Mouse (Mus musculus) liver, postnatal 0 days (tissue): Measurements from ENCODE around the gene Olfr309. TPM values are rescaled to one million over a fixed set of nuclear protein-coding genes. Genes with fewer than 3 reads are reported as not detected.
"Not testable (repeated sequence)": the region's sequence is repeated elsewhere in the genome, so short reads cannot be mapped to it uniquely, and the experiment has no call there.

Experiments
- ATAC-seq: fragments of 200-750 bp; cut with Nextera tagmentation; 2 replicates; pipeline ENCODE4 v1.8.0; 2017; ENCODE audit warnings: mild to moderate bottlenecking, moderate library complexity
- DNase-seq: peaks from one replicate; pipeline ENCODE4 v3.0.0-alpha.2; 2016
- H3K27ac ChIP-seq: fragments of 300-500 bp; sonication (generic); 2 replicates; pipeline ENCODE4 v1.5.1; 2014; ENCODE audit warnings: antibody characterized with exemption, moderate library complexity, mild to moderate bottlenecking, low read depth
- H3K27me3 ChIP-seq: fragments of 300-500 bp; sonication (generic); 2 replicates; pipeline ENCODE4 v1.6.1; 2014; ENCODE audit warnings: low read length, control low read depth, mixed read lengths; ENCODE audit not compliant: insufficient read depth
- H3K36me3 ChIP-seq: fragments of 300-500 bp; sonication (generic); replicated peaks from 2 replicates; pipeline ENCODE4 v1.6.1; 2014; ENCODE audit warnings: mild to moderate bottlenecking, control low read depth, low read length, moderate library complexity, mixed read lengths; ENCODE audit not compliant: insufficient read depth
- H3K4me1 ChIP-seq: fragments of 300-500 bp; sonication (generic); 2 replicates; pipeline ENCODE4 v1.6.1; 2014; ENCODE audit warnings: antibody characterized with exemption, mild to moderate bottlenecking, control low read depth; ENCODE audit not compliant: insufficient read depth
- H3K4me2 ChIP-seq: fragments of 300-500 bp; sonication (generic); 2 replicates; pipeline ENCODE4 v1.6.1; 2014; ENCODE audit warnings: low read depth, mild to moderate bottlenecking, low read length, moderate library complexity, mixed read lengths
- H3K4me3 ChIP-seq: fragments of 300-500 bp; sonication (generic); 2 replicates; pipeline ENCODE4 v1.5.1; 2014; ENCODE audit warnings: low read depth, low read length
- H3K9ac ChIP-seq: fragments of 300-500 bp; sonication (generic); replicated peaks from 2 replicates; pipeline ENCODE4 v1.6.1; 2014; ENCODE audit warnings: mild to moderate bottlenecking, moderate library complexity
- H3K9me3 ChIP-seq: fragments of 300-500 bp; sonication (generic); 2 replicates; pipeline ENCODE4 v1.6.1; 2016; ENCODE audit warnings: mild to moderate bottlenecking, control low read depth, low read length, mixed read lengths
- CTCF ChIP-seq: sonication (generic); IDR thresholded peaks from 2 replicates; pipeline ENCODE4 v1.5.1; 2016; ENCODE audit warnings: antibody characterized with exemption, low read depth
- EP300 ChIP-seq: IDR thresholded peaks from 2 replicates; pipeline ENCODE4 v1.6.1; 2016; ENCODE audit warnings: antibody characterized with exemption, low read depth, mild to moderate bottlenecking
- WGBS: fragments of 180-500 bp; shearing (Covaris S2); extraction: QIAGEN DNeasy Blood & Tissue Kit; methylation state at CpG from one replicate; pipeline ENCODE4 v1.1.7; 2014; ENCODE audit not compliant: insufficient replicate concordance; 5-methylcytosine and 5-hydroxymethylcytosine counted together
- polyA plus RNA-seq: library from polyadenylated mRNA; unstranded; fragments of >200 nt; fragmentation: Nextera tagmentation; extraction: Ambion mirVana; gene quantifications from 2 replicates; pipeline ENCODE4 v1.2.1, GENCODE M21; 2015

Olfr309 gene
- not detected in 2 replicates for polyA plus RNA-seq

DNA sequence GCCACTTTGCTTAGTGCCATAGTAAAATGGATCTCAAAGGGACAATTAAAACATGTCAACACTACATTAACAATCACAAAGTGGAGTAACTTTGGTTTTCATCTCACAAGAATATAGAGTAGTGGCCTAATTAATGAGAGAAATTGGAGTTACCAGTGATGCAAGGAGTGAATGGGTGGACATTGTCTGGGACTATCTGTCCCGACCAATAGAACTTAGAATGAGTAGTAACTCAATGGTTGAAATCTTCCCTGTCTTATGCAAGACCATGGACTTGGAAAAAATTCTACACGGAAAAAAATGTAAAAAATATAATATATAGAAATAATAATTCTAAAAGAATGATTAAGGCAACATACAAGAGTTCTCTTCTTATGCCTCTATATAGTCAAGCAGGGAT lies at the start of gene Olfr309:
Gene Olfr309, minus strand, starts transcription at position 101 of the 400 bp plus-strand sequence.
- Histone ChIP-seq H3K27ac (no peak within 1 kb of the TSS), H3K4me3 (no peak within 1 kb of the TSS), H3K4me2 (no peak within 1 kb of the TSS), H3K9me3 (no peaks in the 10 kb centered on the region), H3K27me3 (no peaks in the 10 kb centered on the region), H3K4me1 (no peaks in the 10 kb centered on the region), H3K9ac (no peak within 1 kb of the TSS), H3K36me3 (no peaks in the 10 kb centered on the region)
- no peak for DNase-seq
- no peak for ATAC-seq
- 52% methylated on average over 2 of the region's 2 CpGs for WGBS
- no peak for TF ChIP-seq CTCF
- TF ChIP-seq EP300 = no peak

DNA sequence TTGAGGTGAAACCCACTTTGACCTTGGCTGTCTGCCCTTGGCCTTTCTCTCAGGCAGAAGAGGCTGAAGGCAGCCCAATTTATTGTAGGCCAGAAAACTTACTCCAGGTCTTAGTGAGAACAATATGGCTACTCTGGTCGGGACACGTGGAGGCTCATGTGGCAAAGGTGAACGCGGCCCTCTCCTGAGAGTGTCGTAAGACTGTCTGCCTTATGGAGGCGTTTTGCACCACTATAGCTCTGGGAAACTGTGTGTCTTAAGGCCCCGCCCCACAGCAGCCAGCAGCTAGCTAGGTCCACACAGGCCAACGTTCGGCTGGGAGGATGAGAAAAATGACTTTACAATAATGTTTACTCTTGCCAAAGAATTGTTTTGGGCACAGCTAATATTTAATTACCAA lies 32.8 kb upstream of the Olfr309 start:
- not testable (repeated sequence) for H3K36me3 ChIP-seq, H3K4me3 ChIP-seq, DNase-seq, H3K9me3 ChIP-seq, H3K9ac ChIP-seq, H3K4me2 ChIP-seq, H3K27me3 ChIP-seq, ATAC-seq, H3K4me1 ChIP-seq, H3K27ac ChIP-seq
- WGBS = 84% methylated on average over 9 of the region's 9 CpGs

DNA sequence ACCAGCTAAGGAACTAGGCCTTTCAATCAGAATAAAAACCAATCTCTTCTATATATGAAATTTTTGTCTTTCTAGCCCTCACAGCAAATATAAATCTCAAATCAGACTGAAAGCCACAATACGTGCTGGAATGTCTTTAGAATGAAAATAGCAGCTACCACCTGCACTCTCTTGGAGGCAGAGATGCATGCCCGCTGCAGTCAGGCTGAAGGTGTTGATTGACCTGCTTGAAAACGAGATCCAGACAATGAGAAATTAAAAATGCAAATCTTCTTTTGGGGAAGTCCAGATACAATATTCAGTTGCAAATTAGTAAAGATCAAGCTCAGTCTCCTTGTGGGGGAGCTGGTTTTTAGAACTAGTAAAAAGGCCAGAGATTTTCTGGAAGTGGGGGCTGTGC lies 30.7 kb upstream of the Olfr309 start:
- H3K36me3 ChIP-seq = no peaks in the 10 kb centered on the region
- no peak overlapping the region for H3K4me3 ChIP-seq
- TF ChIP-seq CTCF (no peak), EP300 (no peak)
- no peaks in the 10 kb centered on the region for H3K9me3 ChIP-seq
- DNase-seq (no peak), ATAC-seq (no peak)
- no peak overlapping the region for H3K27ac ChIP-seq
- 62% methylated on average over 3 of the region's 3 CpGs for WGBS
- no peak overlapping the region for H3K4me2 ChIP-seq
- H3K4me1 ChIP-seq = no peaks in the 10 kb centered on the region
- no peaks in the 10 kb centered on the region for H3K27me3 ChIP-seq
- H3K9ac ChIP-seq = no peak overlapping the region

DNA sequence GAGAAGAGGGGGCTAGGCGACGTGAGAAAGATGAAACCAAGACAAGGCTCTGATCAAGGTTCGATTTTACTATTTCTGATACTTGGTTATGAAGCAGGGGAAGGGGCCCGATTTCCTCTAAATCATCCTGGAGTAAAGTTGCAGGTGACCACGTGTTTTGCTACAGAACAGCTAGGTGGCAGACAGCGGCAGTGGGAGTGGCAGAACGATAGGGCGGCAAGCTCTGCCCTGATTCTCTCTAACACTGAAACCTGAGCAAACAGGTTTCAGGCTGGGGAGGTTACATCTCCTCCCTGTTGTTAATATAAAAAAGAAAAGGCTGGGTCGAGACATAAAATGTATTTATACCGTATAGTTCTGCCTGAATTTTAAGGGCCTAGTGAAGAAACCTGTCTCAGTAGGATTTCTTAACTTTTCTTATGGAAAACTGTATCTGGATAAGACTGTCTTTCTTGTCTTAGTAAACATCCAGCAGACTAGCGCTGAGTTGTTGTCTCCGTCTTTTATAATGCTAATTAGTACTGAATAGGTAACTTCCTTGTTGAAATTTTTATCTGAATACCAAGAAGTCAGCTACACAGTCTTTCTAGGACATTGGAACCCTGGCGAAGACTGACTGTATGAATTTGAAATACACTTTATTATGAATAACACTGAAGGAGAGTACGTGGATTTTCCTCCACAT lies 29.5 kb upstream of the Olfr309 start:
- Histone ChIP-seq H3K9me3 (no peaks in the 10 kb centered on the region), H3K4me1 (no peaks in the 10 kb centered on the region), H3K27ac (no peak overlapping the region), H3K27me3 (no peaks in the 10 kb centered on the region), H3K9ac (no peak overlapping the region), H3K4me2 (no peak overlapping the region), H3K4me3 (no peak overlapping the region), H3K36me3 (no peaks in the 10 kb centered on the region)
- 69% methylated on average over 14 of the region's 14 CpGs for WGBS
- ATAC-seq (no peak), DNase-seq (no peak)
- TF ChIP-seq CTCF = no peak
- TF ChIP-seq EP300 = no peak

DNA sequence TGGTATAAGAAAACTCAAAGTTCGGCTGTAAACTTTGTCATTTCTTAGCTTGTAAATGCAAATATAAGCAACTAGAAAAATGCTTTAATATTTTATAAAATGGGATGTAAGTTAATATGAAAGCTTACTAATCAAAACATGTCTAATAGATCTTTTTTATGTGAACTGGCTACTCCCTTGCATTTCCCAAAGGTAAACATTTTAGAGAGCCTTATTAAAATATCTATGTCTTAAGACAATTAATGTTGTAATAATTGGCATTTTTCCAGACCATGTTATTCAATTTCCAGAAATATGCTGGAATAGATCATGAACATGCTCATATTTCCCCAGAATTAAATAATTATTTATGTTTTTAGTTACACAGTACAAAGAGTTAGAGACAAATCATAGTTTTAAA lies 24.0 kb upstream of the Olfr309 start, which contains the start of gene Olfr307:
Gene Olfr307, minus strand, starts transcription at position 101 of the 400 bp plus-strand sequence.
- no peak within 1 kb of the TSS for H3K4me3 ChIP-seq
- DNase-seq (no peak), ATAC-seq (no peak)
- H3K27ac ChIP-seq = no peak within 1 kb of the TSS
- H3K9ac ChIP-seq = no peak within 1 kb of the TSS
- H3K4me1 ChIP-seq = no peaks in the 10 kb centered on the region
- WGBS = 60% methylated on average over 1 of the region's 1 CpGs
- H3K4me2 ChIP-seq = no peak within 1 kb of the TSS
- no peaks in the 10 kb centered on the region for H3K36me3 ChIP-seq
- H3K9me3 ChIP-seq = no peaks in the 10 kb centered on the region
- TF ChIP-seq CTCF (no peak), EP300 (no peak)
- H3K27me3 ChIP-seq = no peaks in the 10 kb centered on the region

DNA sequence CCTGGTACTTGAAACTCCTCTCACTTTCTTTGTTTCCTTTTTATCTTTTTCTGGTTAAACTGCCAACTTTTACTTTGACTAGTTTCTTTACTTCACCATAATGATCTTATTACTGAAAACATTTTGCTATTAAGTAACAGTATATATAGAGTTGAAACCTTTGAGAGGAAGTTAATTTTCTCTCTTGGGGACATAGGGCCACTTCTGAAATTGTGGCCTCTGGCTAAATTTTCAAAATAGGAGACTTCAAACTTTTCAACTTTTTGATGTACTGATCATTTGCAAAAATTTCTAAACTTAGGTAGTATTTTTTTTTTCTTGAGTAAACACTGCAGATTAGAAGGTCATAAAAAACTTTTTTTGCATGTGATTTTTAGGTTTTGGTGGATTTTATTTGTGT lies 12.0 kb upstream of the Olfr309 start, which contains the start of gene Olfr308:
Gene Olfr308, minus strand, starts transcription at position 101 of the 400 bp plus-strand sequence.
- ATAC-seq (no peak), DNase-seq (no peak)
- TF ChIP-seq CTCF = no peak
- no peak for TF ChIP-seq EP300
- no peaks in the 10 kb centered on the region for H3K27me3 ChIP-seq
- H3K4me1 ChIP-seq = no peaks in the 10 kb centered on the region
- no peak within 1 kb of the TSS for H3K27ac ChIP-seq
- H3K9me3 ChIP-seq = no peaks in the 10 kb centered on the region
- H3K4me2 ChIP-seq = no peak within 1 kb of the TSS
- H3K9ac ChIP-seq = no peak within 1 kb of the TSS
- no peak within 1 kb of the TSS for H3K4me3 ChIP-seq
- H3K36me3 ChIP-seq = no peaks in the 10 kb centered on the region
